ENCODE assay signal across 9 mouse cellular contexts in the genomic region with DNA sequence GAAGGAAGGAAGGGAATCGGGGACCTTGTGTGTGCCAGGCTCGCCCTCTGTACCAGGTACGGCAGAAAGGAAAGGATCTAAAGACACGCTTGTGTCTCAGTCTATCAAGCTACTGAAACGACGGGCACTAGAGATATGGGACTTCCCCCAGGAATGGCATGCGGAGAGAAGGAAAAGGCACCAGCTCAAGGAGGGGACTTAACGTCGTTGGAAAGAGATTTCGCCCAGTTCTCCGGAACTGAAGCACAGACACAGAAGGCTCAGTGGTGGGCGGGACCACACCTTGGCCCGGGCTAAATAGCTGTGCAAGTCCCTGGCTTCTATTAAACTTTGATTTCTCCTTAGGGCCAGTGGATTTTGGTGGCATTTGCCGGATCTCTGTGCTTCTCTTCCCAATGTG. TPM values are rescaled to one million over a fixed set of nuclear protein-coding genes. Genes with fewer than 3 reads are reported as not detected.
DNase-seq lines count a peak whose midpoint lies in the region; ATAC-seq and TF ChIP-seq lines count a peak whose summit lies in the region.
"Had no signal": no experiment of that assay in that cellular context is flagged by ENCODE, and none has a peak within 500 bp of the region (broad histone marks: within the 10 kb centered on the region; RNA-seq: fewer than 3 reads in every experiment).

No protein-coding gene starts in this region.

- TF ChIP-seq RAD21 in CH12.LX (IDR thresholded peaks at IDR 0.05; ENCODE audit: low read depth, low read length) = no peak

- no peaks in the 10 kb centered on the region for H3K79me2 ChIP-seq in CH12.LX (replicated peaks; ENCODE audit: control insufficient read depth, extremely low read depth, insufficient read depth, poor library complexity, severe bottlenecking)

- no peak for TF ChIP-seq EP300 in CH12.LX (IDR thresholded peaks at IDR 0.05; ENCODE audit: low read length)
- no peak for TF ChIP-seq EP300 in liver, postnatal 0 days (IDR thresholded peaks at IDR 0.05; ENCODE audit: low read depth)

- H3K9ac ChIP-seq in CH12.LX (ENCODE audit: insufficient read depth, low read depth) = no peak overlapping the region
- 0 out of 2 replicates have a peak overlapping the region, but pooled peaks have one; percentile 41 for H3K9ac ChIP-seq in hindbrain, embryonic 12.5 days
- peak overlapping the region; percentile 48 for H3K9ac ChIP-seq in liver, postnatal 0 days (replicated peaks)

- no peaks in the 10 kb centered on the region for H3K27me3 ChIP-seq in CH12.LX (replicated peaks)
- H3K27me3 ChIP-seq in hindbrain, embryonic 12.5 days = peaks cover 20% of the 10 kb centered on the region
- 0 out of 2 replicates have a peak, but pooled peaks cover 4% of the 10 kb centered on the region for H3K27me3 ChIP-seq in liver, postnatal 0 days (ENCODE audit: insufficient read depth, low read length)

- TF ChIP-seq POLR2A in CH12.LX (IDR thresholded peaks at IDR 0.05; ENCODE audit: low read depth, low read length) = no peak

- DNase-seq in embryo, embryonic 11 days = peak; percentile 54
- DNase-seq in embryo, embryonic 10.5 days (ENCODE audit: low spot score) = no peak
- no peak for DNase-seq in CH12.LX (ENCODE audit: extremely low read depth)
- DNase-seq in liver, postnatal 0 days = no peak
- no peak for DNase-seq in urinary bladder, postnatal 25 days (ENCODE audit: low spot score)
- no peak for DNase-seq in right cerebral cortex, postnatal 25 days
- DNase-seq: layer of hippocampus, postnatal 36 days had no signal

- no peak for TF ChIP-seq CTCF in CH12.LX (conservative IDR thresholded peaks at IDR 0.05 in 1 of 2, IDR thresholded peaks at IDR 0.05 in 1 of 2; ENCODE audit: low read depth in 2 of 2, low read length in 2 of 2)
- no peak for TF ChIP-seq CTCF in liver, postnatal 0 days (IDR thresholded peaks at IDR 0.05; ENCODE audit: low read depth)

- no peak overlapping the region for H3K4me3 ChIP-seq in CH12.LX (replicated peaks in 1 of 3; ENCODE audit: low read depth in 2 of 3, low read length in 2 of 3, poor library complexity in 1 of 3)
- peak overlapping the region; percentile 19 for H3K4me3 ChIP-seq in hindbrain, embryonic 12.5 days
- H3K4me3 ChIP-seq in liver, postnatal 0 days (ENCODE audit: low read depth, low read length) = peak overlapping the region; percentile 31; the same call in 1 of the 2 replicates

- no peaks in the 10 kb centered on the region for H3K36me3 ChIP-seq in CH12.LX (replicated peaks in 1 of 2; ENCODE audit: control insufficient read depth in 1 of 2, insufficient read depth in 1 of 2, low read length in 1 of 2)
- no peaks in the 10 kb centered on the region for H3K36me3 ChIP-seq in hindbrain, embryonic 12.5 days
- no peaks in the 10 kb centered on the region for H3K36me3 ChIP-seq in liver, postnatal 0 days (replicated peaks; ENCODE audit: insufficient read depth, low read length)

- 14% methylated on average over 14 of the region's 14 CpGs for WGBS in hindbrain, embryonic 12.5 days
- WGBS in liver, postnatal 0 days (ENCODE audit: insufficient replicate concordance) = 4% methylated on average over 14 of the region's 14 CpGs

- dilution Hi-C loops in CH12.LX (cut with MboI; ENCODE audit: extremely low pct_ligation_motif_present, extremely low pct_unique_long_range_greater_than_20kb, low sequenced_read_pairs) = no loop called here

- H3K4me2 ChIP-seq in CH12.LX (ENCODE audit: insufficient read depth, low read depth, poor library complexity, severe bottlenecking) = peak overlapping the region; percentile 40
- peak overlapping the region; percentile 44 for H3K4me2 ChIP-seq in hindbrain, embryonic 12.5 days (replicated peaks)
- peak overlapping the region; percentile 55 for H3K4me2 ChIP-seq in liver, postnatal 0 days (ENCODE audit: low read depth, low read length)

- in situ Hi-C loops in CH12.LX (cut with MboI; ENCODE audit: low pct_ligation_motif_present, low pct_unique_long_range_greater_than_20kb, low sequenced_read_pairs) = no loop called here

- H3K27ac ChIP-seq in CH12.LX (ENCODE audit: insufficient read depth, low read depth) = no peak overlapping the region
- H3K27ac ChIP-seq in hindbrain, embryonic 12.5 days = peak overlapping the region; percentile 62; the same call in 1 of the 2 replicates
- no peak overlapping the region for H3K27ac ChIP-seq in liver, postnatal 0 days (ENCODE audit: low read depth)

- H3K9me3 ChIP-seq in CH12.LX (replicated peaks; ENCODE audit: low read length) = no peaks in the 10 kb centered on the region
- H3K9me3 ChIP-seq in hindbrain, embryonic 12.5 days (replicated peaks) = no peaks in the 10 kb centered on the region
- H3K9me3 ChIP-seq in liver, postnatal 0 days (ENCODE audit: low read length) = no peaks in the 10 kb centered on the region

- H3K4me1 ChIP-seq in CH12.LX (ENCODE audit: control insufficient read depth in 1 of 2, insufficient read depth in 2 of 2) = peaks cover 0 to 2% of the 10 kb centered on the region in 2 experiments; a peak in 1 of 4 replicates
- peaks cover 28% of the 10 kb centered on the region for H3K4me1 ChIP-seq in hindbrain, embryonic 12.5 days
- H3K4me1 ChIP-seq in liver, postnatal 0 days (ENCODE audit: insufficient read depth) = peaks cover 24% of the 10 kb centered on the region

- no peak for ATAC-seq in hindbrain, embryonic 12.5 days (ENCODE audit: low FRiP score)
- no peak for ATAC-seq in liver, postnatal 0 days
- no peak for ATAC-seq in granulocyte monocyte progenitor cell, adult 5-6 weeks (replicated peaks; ENCODE audit: poor library complexity, severe bottlenecking)

TF ChIP-seq in CH12.LX, 34 proteins besides CTCF, POLR2A, EP300 and RAD21:
- no peak for TF ChIP-seq MEF2A (IDR thresholded peaks at IDR 0.05; ENCODE audit: borderline replicate concordance, low read depth, low read length)
- TF ChIP-seq BHLHE40 (IDR thresholded peaks at IDR 0.05; ENCODE audit: low read depth, low read length) = no peak
- TF ChIP-seq JUN (IDR thresholded peaks at IDR 0.05; ENCODE audit: insufficient read depth, low read depth, low read length) = no peak
- TF ChIP-seq MAX (IDR thresholded peaks at IDR 0.05; ENCODE audit: low read length) = no peak
- no peak for TF ChIP-seq MAFK (IDR thresholded peaks at IDR 0.05; ENCODE audit: insufficient replicate concordance, low read length)
- TF ChIP-seq SMC3 (IDR thresholded peaks at IDR 0.05; ENCODE audit: low read depth, low read length) = no peak
- no peak for TF ChIP-seq USF1 (IDR thresholded peaks at IDR 0.05; ENCODE audit: low read depth, low read length)
- TF ChIP-seq KAT2A (IDR thresholded peaks at IDR 0.05; ENCODE audit: insufficient replicate concordance, low read length) = no peak
- TF ChIP-seq IRF4 (IDR thresholded peaks at IDR 0.05; ENCODE audit: low read depth, low read length) = no peak
- no peak for TF ChIP-seq USF2 (conservative IDR thresholded peaks at IDR 0.05; ENCODE audit: low read depth, low read length)
- TF ChIP-seq ZKSCAN1 (IDR thresholded peaks at IDR 0.05; ENCODE audit: borderline replicate concordance, low read depth, low read length) = no peak

RNA-seq across cellular contexts. Expression of gene Adnp, which starts 44.9 kb away (rescaled TPM):
- total RNA-seq in CH12.LX (2012; rRNA removed) (3.3 and 3.5 TPM in 2 replicates), CH12.LX (2014; rRNA removed) (1.3 TPM in 2 replicates)
- polyA plus RNA-seq in CH12.LX (2012; ENCODE audit: insufficient read length, low read depth) = 11.8 and 12.9 TPM in 2 replicates
- 19.1 and 20.6 TPM in 2 replicates for polyA plus RNA-seq in hindbrain, embryonic 12.5 days (2016; fragmentation: Nextera tagmentation; extraction: Ambion mirVana)
- 3.5 and 4.0 TPM in 2 replicates for polyA plus RNA-seq in liver, postnatal 0 days (2015; fragmentation: Nextera tagmentation; extraction: Ambion mirVana)
- 28.7 and 36.3 TPM in 2 replicates for total RNA-seq in granulocyte monocyte progenitor cell, adult 5-6 weeks (2014; fragmentation: Nextera tagmentation)
- 0.95 and 4.7 TPM in 2 replicates for total RNA-seq in granulocyte monocyte progenitor cell, adult 5-6 weeks (2017)

Comparison
In these comparisons a context has a peak if more than half of its experiments do, and no peak if none do; other contexts are left out.
1. H3K4me3 ChIP-seq: peak in hindbrain, embryonic 12.5 days (single experiment) and liver, postnatal 0 days (single experiment); none in CH12.LX (0 of 3).
2. Peak in every context shown above with its lines, with median percentiles within 50 percentile points of each other: H3K4me2 ChIP-seq.